Mouse (Mus musculus) C2C12 (cell line): ENCODE measurements around the gene Bst2.

ENCODE experiments used
- CTCF ChIP-seq: IDR thresholded peaks from one replicate; pipeline ENCODE4 v1.5.1; 2011; ENCODE audit not compliant: control insufficient read depth, insufficient read depth, insufficient read length
- FOSL1 ChIP-seq: IDR thresholded peaks from one replicate; pipeline ENCODE4 v1.8.0; 2011; ENCODE audit warnings: mild to moderate bottlenecking, low read length; ENCODE audit not compliant: poor library complexity, insufficient read depth, severe bottlenecking
- MAX ChIP-seq: IDR thresholded peaks from one replicate; pipeline ENCODE4 v1.6.1; 2011; ENCODE audit warnings: mild to moderate bottlenecking, control low read depth
- MYOG ChIP-seq: IDR thresholded peaks from one replicate; pipeline ENCODE4 v1.6.1; 2011; ENCODE audit not compliant: control insufficient read depth, insufficient read length; ENCODE audit errors: extremely low read depth
- USF1 ChIP-seq: IDR thresholded peaks from one replicate; pipeline ENCODE4 v1.6.1; 2011; ENCODE audit warnings: low read depth, mild to moderate bottlenecking, control low read depth, moderate library complexity

DNA sequence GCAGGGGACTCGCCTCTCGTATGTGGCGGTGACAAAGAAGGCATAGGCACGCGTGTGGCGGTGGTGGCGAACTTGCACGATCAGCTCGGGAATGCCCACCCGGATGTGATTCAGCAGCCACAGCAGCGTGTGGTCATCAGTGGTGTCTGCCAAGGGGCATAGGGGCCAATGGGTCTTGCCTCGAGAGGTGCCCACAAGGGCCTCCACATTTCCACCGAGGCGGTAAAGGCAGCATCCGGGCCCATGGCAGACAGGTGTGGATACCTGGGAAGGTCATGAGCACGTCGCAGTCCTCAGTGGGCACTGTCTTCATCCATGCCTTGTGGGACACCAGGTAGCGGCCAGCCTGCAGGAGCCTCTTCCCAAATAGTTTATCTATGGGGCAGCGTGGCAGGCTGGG, 52.5 kb downstream of the Bst2 start:
- TF ChIP-seq CTCF (no peak), MAX (no peak), MYOG (no peak), FOSL1 (no peak), USF1 (no peak)
